Mouse (Mus musculus): ENCODE results near the gene Prn. TPM values are rescaled to one million over a fixed set of nuclear protein-coding genes. Genes with fewer than 3 reads are reported as not detected.

Prn gene
- polyA plus RNA-seq, 1 experiment, result 0.06 TPM

- Histone ChIP-seq H3K4me1 (ENCODE audit: control insufficient read depth, insufficient read depth, low read length) (no peaks in the 10 kb centered on the region), H3K27me3 (ENCODE audit: control insufficient read depth, insufficient read depth, low read length) (no peaks in the 10 kb centered on the region), H3K27ac (ENCODE audit: control insufficient read depth, insufficient read depth, low read depth, low read length) (no peak overlapping the region), H3K36me3 (ENCODE audit: control insufficient read depth, insufficient read depth, low read length) (no peaks in the 10 kb centered on the region), H3K4me3 (ENCODE audit: control insufficient read depth, low read depth, low read length) (no peak overlapping the region)
- TF ChIP-seq POLR2A (IDR thresholded peaks at IDR 0.05; ENCODE audit: control insufficient read depth, low read depth, low read length) (no peak), CTCF (IDR thresholded peaks at IDR 0.05; ENCODE audit: control insufficient read depth, insufficient read depth, insufficient replicate concordance, low read depth, low read length) (no peak)
Observed at GRCm38 (mm10) chr2:131980866-131981265, 71.1 kb downstream of the Prn start.

GRCm38 (mm10) chr2:131982546-131983196 is 72.9 kb downstream of the Prn start:
- H3K27ac ChIP-seq (ENCODE audit: control insufficient read depth, insufficient read depth, low read depth, low read length), result no peak overlapping the region
- no peak overlapping the region for H3K4me3 ChIP-seq (ENCODE audit: control insufficient read depth, low read depth, low read length)
- H3K4me1 ChIP-seq (ENCODE audit: control insufficient read depth, insufficient read depth, low read length), result no peaks in the 10 kb centered on the region
- no peaks in the 10 kb centered on the region for H3K36me3 ChIP-seq (ENCODE audit: control insufficient read depth, insufficient read depth, low read length)
- no peaks in the 10 kb centered on the region for H3K27me3 ChIP-seq (ENCODE audit: control insufficient read depth, insufficient read depth, low read length)
- TF ChIP-seq POLR2A (IDR thresholded peaks at IDR 0.05; ENCODE audit: control insufficient read depth, low read depth, low read length) (no peak), CTCF (IDR thresholded peaks at IDR 0.05; ENCODE audit: control insufficient read depth, insufficient read depth, insufficient replicate concordance, low read depth, low read length) (peak; percentile 59; the same call in 1 of the 2 replicates)

GRCm38 (mm10) chr2:131987950-131988349 is 78.2 kb downstream of the Prn start:
- Histone ChIP-seq H3K27me3 (ENCODE audit: control insufficient read depth, insufficient read depth, low read length) (no peaks in the 10 kb centered on the region), H3K4me3 (ENCODE audit: control insufficient read depth, low read depth, low read length) (no peak overlapping the region), H3K27ac (ENCODE audit: control insufficient read depth, insufficient read depth, low read depth, low read length) (no peak overlapping the region), H3K4me1 (ENCODE audit: control insufficient read depth, insufficient read depth, low read length) (no peaks in the 10 kb centered on the region), H3K36me3 (ENCODE audit: control insufficient read depth, insufficient read depth, low read length) (no peaks in the 10 kb centered on the region)
- TF ChIP-seq POLR2A (IDR thresholded peaks at IDR 0.05; ENCODE audit: control insufficient read depth, low read depth, low read length), result no peak

DNA sequence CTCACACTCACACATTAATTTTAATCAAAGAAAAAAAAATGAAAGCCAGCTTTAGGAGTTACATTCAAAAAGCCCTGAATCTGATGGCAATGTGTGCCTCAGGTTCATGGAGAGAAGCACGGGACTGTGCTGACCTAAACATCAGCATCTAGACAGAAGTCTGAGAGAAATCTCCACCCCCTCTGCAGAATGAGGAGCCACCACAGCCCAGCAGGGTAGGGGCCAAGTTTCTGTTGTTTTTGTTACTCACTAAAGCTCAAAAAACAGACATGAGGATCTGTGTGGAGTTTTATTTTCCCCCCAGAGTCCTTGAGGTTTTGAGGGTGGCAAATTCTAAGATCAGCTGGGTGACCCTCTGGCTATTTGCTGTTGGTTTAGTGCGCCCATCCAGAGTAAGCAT is 78.8 kb downstream of the Prn start:
- Histone ChIP-seq H3K4me1 (ENCODE audit: control insufficient read depth, insufficient read depth, low read length) (no peaks in the 10 kb centered on the region), H3K4me3 (ENCODE audit: control insufficient read depth, low read depth, low read length) (no peak overlapping the region), H3K27me3 (ENCODE audit: control insufficient read depth, insufficient read depth, low read length) (no peaks in the 10 kb centered on the region), H3K36me3 (ENCODE audit: control insufficient read depth, insufficient read depth, low read length) (no peaks in the 10 kb centered on the region), H3K27ac (ENCODE audit: control insufficient read depth, insufficient read depth, low read depth, low read length) (no peak overlapping the region)
- TF ChIP-seq CTCF (IDR thresholded peaks at IDR 0.05; ENCODE audit: control insufficient read depth, insufficient read depth, insufficient replicate concordance, low read depth, low read length), result no peak
- no peak for TF ChIP-seq POLR2A (IDR thresholded peaks at IDR 0.05; ENCODE audit: control insufficient read depth, low read depth, low read length)

DNA sequence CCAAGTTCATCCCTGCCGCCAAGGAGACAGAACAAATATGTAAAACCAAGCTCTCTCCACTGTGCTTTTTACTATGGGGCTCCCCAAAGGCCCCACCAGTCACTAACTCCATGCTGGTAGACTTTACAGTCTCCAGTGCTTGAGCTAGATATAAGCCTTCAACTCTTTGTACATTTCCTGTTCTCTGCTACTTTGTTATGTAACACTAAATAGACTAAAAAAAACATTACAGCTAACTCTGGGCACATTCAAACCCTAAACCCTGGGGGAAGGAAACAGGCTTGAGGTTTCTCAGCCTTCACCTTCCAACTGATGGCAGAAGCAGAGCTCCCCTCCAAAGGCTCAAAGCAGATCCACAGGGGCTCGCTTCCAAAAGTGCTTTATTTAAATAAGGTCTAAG is 82.7 kb downstream of the Prn start:
- no peaks in the 10 kb centered on the region for H3K27me3 ChIP-seq (ENCODE audit: control insufficient read depth, insufficient read depth, low read length)

DNA sequence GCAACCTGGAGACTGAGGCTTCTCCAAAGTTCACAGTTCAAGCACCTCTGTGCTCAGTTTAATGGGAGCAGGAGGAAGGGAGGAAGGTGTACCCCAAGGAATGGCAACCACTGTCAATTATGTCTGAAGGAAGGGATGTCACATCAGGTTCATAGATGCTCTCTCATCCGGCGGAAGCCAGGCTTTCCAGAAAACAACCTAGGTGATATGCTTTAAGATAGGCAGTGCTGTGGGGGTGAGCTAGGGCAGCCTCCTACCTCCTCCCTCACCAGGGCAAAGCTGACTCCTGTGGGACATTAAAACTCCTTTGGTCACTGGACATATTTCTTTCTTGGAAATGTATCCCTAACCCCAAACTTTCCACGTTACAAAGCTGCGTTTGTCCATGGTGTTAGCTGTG is 83.4 kb downstream of the Prn start:
- H3K4me1 ChIP-seq (ENCODE audit: control insufficient read depth, insufficient read depth, low read length), result no peaks in the 10 kb centered on the region
- no peaks in the 10 kb centered on the region for H3K27me3 ChIP-seq (ENCODE audit: control insufficient read depth, insufficient read depth, low read length)
- no peaks in the 10 kb centered on the region for H3K36me3 ChIP-seq (ENCODE audit: control insufficient read depth, insufficient read depth, low read length)
- TF ChIP-seq POLR2A (IDR thresholded peaks at IDR 0.05; ENCODE audit: control insufficient read depth, low read depth, low read length) (no peak), CTCF (IDR thresholded peaks at IDR 0.05; ENCODE audit: control insufficient read depth, insufficient read depth, insufficient replicate concordance, low read depth, low read length) (no peak)
- H3K27ac ChIP-seq (ENCODE audit: control insufficient read depth, insufficient read depth, low read depth, low read length), result no peak overlapping the region
- no peak overlapping the region for H3K4me3 ChIP-seq (ENCODE audit: control insufficient read depth, low read depth, low read length)

More for the DNA sequence above, 82.7 kb downstream of the Prn start:
- H3K4me1 ChIP-seq (ENCODE audit: control insufficient read depth, insufficient read depth, low read length), result no peaks in the 10 kb centered on the region
- no peak overlapping the region for H3K4me3 ChIP-seq (ENCODE audit: control insufficient read depth, low read depth, low read length)
- H3K36me3 ChIP-seq (ENCODE audit: control insufficient read depth, insufficient read depth, low read length), result no peaks in the 10 kb centered on the region
- H3K27ac ChIP-seq (ENCODE audit: control insufficient read depth, insufficient read depth, low read depth, low read length), result no peak overlapping the region
- TF ChIP-seq POLR2A (IDR thresholded peaks at IDR 0.05; ENCODE audit: control insufficient read depth, low read depth, low read length), result no peak
- TF ChIP-seq CTCF (IDR thresholded peaks at IDR 0.05; ENCODE audit: control insufficient read depth, insufficient read depth, insufficient replicate concordance, low read depth, low read length), result no peak

GRCm38 (mm10) chr2:131993563-131994088 is 83.9 kb downstream of the Prn start:
- H3K36me3 ChIP-seq (ENCODE audit: control insufficient read depth, insufficient read depth, low read length), result no peaks in the 10 kb centered on the region

More at GRCm38 (mm10) chr2:131993563-131994088, 83.9 kb downstream of the Prn start:
- no peak for TF ChIP-seq POLR2A (IDR thresholded peaks at IDR 0.05; ENCODE audit: control insufficient read depth, low read depth, low read length)
- no peak for TF ChIP-seq CTCF (IDR thresholded peaks at IDR 0.05; ENCODE audit: control insufficient read depth, insufficient read depth, insufficient replicate concordance, low read depth, low read length)
- Histone ChIP-seq H3K27me3 (ENCODE audit: control insufficient read depth, insufficient read depth, low read length) (no peaks in the 10 kb centered on the region), H3K27ac (ENCODE audit: control insufficient read depth, insufficient read depth, low read depth, low read length) (no peak overlapping the region), H3K4me3 (ENCODE audit: control insufficient read depth, low read depth, low read length) (no peak overlapping the region), H3K4me1 (ENCODE audit: control insufficient read depth, insufficient read depth, low read length) (no peaks in the 10 kb centered on the region)
